Mouse (Mus musculus): Measurements from ENCODE around the gene Myo1g. TPM values are rescaled to one million over a fixed set of nuclear protein-coding genes. Genes with fewer than 3 reads are reported as not detected.

Myo1g gene
- total and polyA plus RNA-seq, 3 experiments, result 1.4 to 7.2 (median 1.4) TPM

DNA sequence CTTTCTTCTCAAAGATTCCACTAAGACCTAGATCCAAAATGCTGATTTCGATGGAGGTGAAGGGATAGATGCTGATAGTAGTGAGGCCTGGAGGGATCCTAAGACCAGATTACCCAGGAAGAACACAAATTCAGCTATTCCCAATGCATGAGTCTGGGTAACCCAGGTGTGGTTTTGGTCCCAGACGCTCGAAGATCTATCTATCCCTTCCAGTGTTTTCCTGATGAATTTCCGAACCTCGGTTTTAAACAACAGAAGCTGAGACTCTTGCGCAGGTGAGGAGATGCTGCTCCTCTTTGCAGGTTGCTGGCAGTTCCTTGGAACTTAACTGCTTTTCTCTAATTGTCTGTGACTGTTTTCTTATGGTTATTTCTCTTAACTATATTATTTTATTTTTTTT lies 46.4 kb downstream of the Myo1g start:
- Histone ChIP-seq H3K4me1 (ENCODE audit: control insufficient read depth, insufficient read depth, low read length) (peaks cover 10% of the 10 kb centered on the region), H3K27ac (peak overlapping the region; percentile 88), H3K79me2 (replicated peaks; ENCODE audit: control insufficient read depth, insufficient read depth, low read length) (peaks cover 4% of the 10 kb centered on the region; the same call in 1 of the 2 replicates), H3K4me3 (peak overlapping the region; percentile 83), H3K9ac (ENCODE audit: low read depth, low read length) (peak overlapping the region; percentile 61), H3K36me3 (ENCODE audit: control insufficient read depth, insufficient read depth, low read length) (peaks cover 43% of the 10 kb centered on the region), H3K27me3 (ENCODE audit: control insufficient read depth, insufficient read depth, low read length) (no peaks in the 10 kb centered on the region)
- 13% methylated on average over 6 of the region's 6 CpGs for WGBS
- TF ChIP-seq POLR2A (IDR thresholded peaks at IDR 0.05; ENCODE audit: insufficient read depth, low read depth, low read length) (no peak), CTCF (IDR thresholded peaks at IDR 0.05) (no peak), EP300 (IDR thresholded peaks at IDR 0.05; ENCODE audit: insufficient read depth, low read depth, low read length) (no peak)
- DNase-seq, result no peak
- intact Hi-C loops (cut with DNase I), result loop anchor here (2.0 kb wide), 1 partner anchor 30 kb away; the partner anchor contains the start of gene H2afv

DNA sequence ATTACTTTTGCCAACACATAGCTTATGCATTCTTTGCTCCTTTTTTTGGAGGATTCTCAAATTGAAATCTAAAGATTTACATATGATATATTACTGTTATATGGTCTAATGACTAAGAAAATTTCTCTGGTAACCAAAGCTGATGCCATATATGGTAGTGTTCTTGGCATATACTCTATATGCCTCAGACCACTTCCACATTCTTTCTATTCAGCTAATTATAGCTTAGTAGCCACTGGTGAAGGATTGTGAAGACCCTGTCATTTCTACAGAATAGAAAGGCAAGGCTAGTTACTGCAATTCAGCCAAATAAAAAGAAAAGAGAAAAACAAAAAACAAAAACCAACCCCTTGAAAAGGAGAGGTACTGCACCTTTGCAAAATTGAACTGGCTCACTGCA lies 48.7 kb downstream of the Myo1g start:
- peaks cover 4% of the 10 kb centered on the region; the same call in 1 of the 2 replicates for H3K79me2 ChIP-seq (replicated peaks; ENCODE audit: control insufficient read depth, insufficient read depth, low read length)
- peak overlapping the region; percentile 83 for H3K4me3 ChIP-seq
- H3K4me1 ChIP-seq (ENCODE audit: control insufficient read depth, insufficient read depth, low read length), result peaks cover 10% of the 10 kb centered on the region
- H3K36me3 ChIP-seq (ENCODE audit: control insufficient read depth, insufficient read depth, low read length), result peaks cover 44% of the 10 kb centered on the region
- DNase-seq, result no peak
- H3K27ac ChIP-seq, result no peak overlapping the region
- H3K9ac ChIP-seq (ENCODE audit: low read depth, low read length), result peak overlapping the region; percentile 18; the same call in 1 of the 2 replicates
- no peaks in the 10 kb centered on the region for H3K27me3 ChIP-seq (ENCODE audit: control insufficient read depth, insufficient read depth, low read length)
- TF ChIP-seq CTCF (IDR thresholded peaks at IDR 0.05) (no peak), EP300 (IDR thresholded peaks at IDR 0.05; ENCODE audit: insufficient read depth, low read depth, low read length) (no peak), POLR2A (IDR thresholded peaks at IDR 0.05; ENCODE audit: insufficient read depth, low read depth, low read length) (no peak)
- intact Hi-C loops (cut with DNase I), result no loop called here

DNA sequence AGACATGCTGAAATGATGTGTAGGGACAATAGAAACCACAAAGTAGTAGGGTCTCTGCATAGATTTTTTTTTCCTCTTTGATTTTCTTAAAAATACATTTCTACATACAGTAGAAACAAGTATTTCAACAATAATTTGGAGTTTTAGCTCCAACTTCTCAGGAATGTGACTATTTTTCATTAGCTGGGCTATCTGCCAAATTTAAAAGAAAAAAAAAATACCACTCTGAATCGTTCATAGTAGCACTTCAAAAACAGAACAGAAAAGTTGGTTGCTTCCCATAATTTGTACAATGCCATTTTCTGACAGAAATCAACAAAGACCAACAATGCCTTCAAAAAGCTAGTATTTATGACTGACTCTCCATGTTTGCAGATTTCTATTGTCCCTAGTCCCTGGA lies 49.3 kb downstream of the Myo1g start:
- H3K4me3 ChIP-seq, result peak overlapping the region; percentile 83
- intact Hi-C loops (cut with DNase I), result no loop called here

DNA sequence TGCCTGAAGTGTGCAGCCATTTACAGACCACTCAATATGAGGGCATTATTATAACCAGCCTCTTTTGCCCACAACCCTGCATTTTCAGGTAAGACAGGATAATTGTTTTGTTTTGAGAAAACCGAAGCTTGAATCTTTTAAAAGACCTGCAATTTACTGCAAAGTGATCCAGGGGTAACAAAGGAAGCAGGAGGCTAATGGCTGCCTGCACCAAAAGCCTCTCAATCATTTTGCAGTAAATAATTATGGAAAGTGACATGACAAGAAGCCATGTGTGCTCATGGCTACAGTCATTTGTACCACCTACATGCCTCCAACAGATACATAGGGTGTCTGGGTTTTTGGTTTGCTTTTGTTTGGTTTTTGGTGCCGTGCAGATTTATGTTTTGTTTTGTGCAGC lies 49.7 kb downstream of the Myo1g start:
- peak overlapping the region; percentile 9; the same call in 1 of the 2 replicates for H3K4me3 ChIP-seq
- peak overlapping the region; percentile 45 for H3K9ac ChIP-seq (ENCODE audit: low read depth, low read length)
- TF ChIP-seq CTCF (IDR thresholded peaks at IDR 0.05) (no peak), EP300 (IDR thresholded peaks at IDR 0.05; ENCODE audit: insufficient read depth, low read depth, low read length) (no peak)
- H3K27ac ChIP-seq, result no peak overlapping the region; the same call in 1 of the 2 replicates
- 51% methylated on average over 2 of the region's 2 CpGs for WGBS
- peaks cover 44% of the 10 kb centered on the region for H3K36me3 ChIP-seq (ENCODE audit: control insufficient read depth, insufficient read depth, low read length)
- DNase-seq, result no peak
- peaks cover 10% of the 10 kb centered on the region for H3K4me1 ChIP-seq (ENCODE audit: control insufficient read depth, insufficient read depth, low read length)
- intact Hi-C loops (cut with DNase I), result no loop called here
- H3K79me2 ChIP-seq (replicated peaks; ENCODE audit: control insufficient read depth, insufficient read depth, low read length), result peaks cover 4% of the 10 kb centered on the region; the same call in 1 of the 2 replicates
- no peaks in the 10 kb centered on the region for H3K27me3 ChIP-seq (ENCODE audit: control insufficient read depth, insufficient read depth, low read length)

More for the DNA sequence above, 49.3 kb downstream of the Myo1g start:
- no peaks in the 10 kb centered on the region for H3K27me3 ChIP-seq (ENCODE audit: control insufficient read depth, insufficient read depth, low read length)
- H3K79me2 ChIP-seq (replicated peaks; ENCODE audit: control insufficient read depth, insufficient read depth, low read length), result peaks cover 4% of the 10 kb centered on the region; the same call in 1 of the 2 replicates
- H3K9ac ChIP-seq (ENCODE audit: low read depth, low read length), result no peak overlapping the region; the same call in 1 of the 2 replicates
- DNase-seq, result no peak
- H3K4me1 ChIP-seq (ENCODE audit: control insufficient read depth, insufficient read depth, low read length), result peaks cover 10% of the 10 kb centered on the region
- peaks cover 44% of the 10 kb centered on the region for H3K36me3 ChIP-seq (ENCODE audit: control insufficient read depth, insufficient read depth, low read length)
- H3K27ac ChIP-seq, result no peak overlapping the region; the same call in 1 of the 2 replicates
- WGBS, result 0% methylated on average over 1 of the region's 1 CpGs
- no peak for TF ChIP-seq POLR2A (IDR thresholded peaks at IDR 0.05; ENCODE audit: insufficient read depth, low read depth, low read length)
- no peak for TF ChIP-seq EP300 (IDR thresholded peaks at IDR 0.05; ENCODE audit: insufficient read depth, low read depth, low read length)
- TF ChIP-seq CTCF (IDR thresholded peaks at IDR 0.05), result no peak

DNA sequence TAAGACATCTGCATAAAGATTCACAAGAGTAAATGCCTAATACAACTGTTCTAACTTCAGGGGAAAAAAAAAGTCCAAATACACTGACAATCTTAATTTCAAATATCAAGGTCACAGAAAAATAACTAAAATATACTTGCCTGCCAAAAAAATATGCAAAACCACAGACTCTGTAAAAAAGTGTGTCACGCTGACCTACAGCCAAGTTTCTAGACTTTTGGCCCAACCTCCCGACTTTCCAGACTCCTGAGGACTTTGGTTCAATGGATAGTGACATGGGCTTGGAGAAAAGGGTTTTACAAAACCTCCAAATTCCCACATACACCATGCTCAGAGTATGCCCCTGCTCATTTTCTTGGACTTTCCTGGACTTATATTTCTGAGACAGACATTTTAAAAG lies 52.2 kb downstream of the Myo1g start:
- 42% methylated on average over 2 of the region's 2 CpGs for WGBS
- Histone ChIP-seq H3K9ac (ENCODE audit: low read depth, low read length) (no peak overlapping the region), H3K27ac (no peak overlapping the region), H3K79me2 (replicated peaks; ENCODE audit: control insufficient read depth, insufficient read depth, low read length) (peaks cover 4% of the 10 kb centered on the region; the same call in 1 of the 2 replicates), H3K36me3 (ENCODE audit: control insufficient read depth, insufficient read depth, low read length) (peaks cover 35% of the 10 kb centered on the region), H3K4me1 (ENCODE audit: control insufficient read depth, insufficient read depth, low read length) (peaks cover 5% of the 10 kb centered on the region), H3K4me3 (no peak overlapping the region), H3K27me3 (ENCODE audit: control insufficient read depth, insufficient read depth, low read length) (no peaks in the 10 kb centered on the region)
- no peak for DNase-seq
- TF ChIP-seq CTCF (IDR thresholded peaks at IDR 0.05) (no peak), EP300 (IDR thresholded peaks at IDR 0.05; ENCODE audit: insufficient read depth, low read depth, low read length) (no peak), POLR2A (IDR thresholded peaks at IDR 0.05; ENCODE audit: insufficient read depth, low read depth, low read length) (no peak)
- intact Hi-C loops (cut with DNase I), result no loop called here

DNA sequence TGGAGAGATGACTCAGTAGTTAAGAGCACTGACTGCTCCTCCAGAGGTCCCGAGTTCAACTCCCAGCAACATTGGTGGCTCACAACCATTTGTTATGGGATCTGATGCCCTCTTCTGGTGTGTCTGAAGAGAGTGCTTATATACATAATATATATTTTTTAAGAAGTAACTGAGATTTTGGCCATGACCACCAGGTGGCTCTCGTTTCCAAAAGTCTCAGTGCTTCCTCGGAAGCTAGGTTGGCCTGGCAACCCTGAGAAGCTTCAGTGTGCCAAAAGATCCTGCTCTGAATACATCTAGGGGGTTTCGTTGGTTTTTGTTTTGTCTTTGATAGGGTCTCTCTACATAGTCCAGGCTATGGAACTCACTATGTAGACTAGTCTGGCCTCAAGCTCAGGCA lies 55.6 kb downstream of the Myo1g start:
- DNase-seq, result peak; percentile 49 to 53
- Histone ChIP-seq H3K27ac (no peak overlapping the region), H3K27me3 (ENCODE audit: control insufficient read depth, insufficient read depth, low read length) (no peaks in the 10 kb centered on the region), H3K79me2 (replicated peaks; ENCODE audit: control insufficient read depth, insufficient read depth, low read length) (no peaks in the 10 kb centered on the region), H3K36me3 (ENCODE audit: control insufficient read depth, insufficient read depth, low read length) (peaks cover 6% of the 10 kb centered on the region), H3K9ac (ENCODE audit: low read depth, low read length) (no peak overlapping the region), H3K4me3 (no peak overlapping the region), H3K4me1 (ENCODE audit: control insufficient read depth, insufficient read depth, low read length) (no peaks in the 10 kb centered on the region; the same call in 1 of the 2 replicates)
- intact Hi-C loops (cut with DNase I), result no loop called here
- no peak for TF ChIP-seq POLR2A (IDR thresholded peaks at IDR 0.05; ENCODE audit: insufficient read depth, low read depth, low read length)
- TF ChIP-seq EP300 (IDR thresholded peaks at IDR 0.05; ENCODE audit: insufficient read depth, low read depth, low read length), result 0 out of 2 replicates have a peak, but pooled peaks have one; percentile 16
- TF ChIP-seq CTCF (IDR thresholded peaks at IDR 0.05), result peak; percentile 73
- WGBS, result 15% methylated on average over 4 of the region's 4 CpGs

Data from heart, adult 2 months (tissue).